Mouse (Mus musculus) MEL (cell line): ENCODE measurements around the gene Gnai2.

Experiments used
- CHD2 ChIP-seq: IDR thresholded peaks from 2 replicates; pipeline ENCODE4 v1.6.1; 2011; ENCODE audit warnings: low read length, improper control_type of control experiment
- CTCF ChIP-seq, 3 experiments: IDR thresholded peaks in 2 of 3; conservative IDR thresholded peaks in 1 of 3; 2 replicates each; pipeline ENCODE4 v1.5.1; 2011 to 2012; ENCODE audit warnings: low read length in 3 of 3, low read depth in 2 of 3, mild to moderate bottlenecking in 2 of 3, improper control_type of control experiment in 1 of 3, inconsistent platforms in 1 of 3, mixed read lengths in 1 of 3, moderate library complexity in 1 of 3; ENCODE audit not compliant: control insufficient read depth in 1 of 3, insufficient read depth in 1 of 3, poor library complexity in 1 of 3, severe bottlenecking in 1 of 3
- EP300 ChIP-seq, 2 experiments: IDR thresholded peaks; 2 replicates each; pipeline ENCODE4 v1.6.1; 2011; ENCODE audit warnings: improper control_type of control experiment in 2 of 2, low read length in 2 of 2, low read depth in 1 of 2, mild to moderate bottlenecking in 1 of 2
- ETS1 ChIP-seq: IDR thresholded peaks from 2 replicates; pipeline ENCODE4 v1.6.1; 2012; ENCODE audit warnings: low read depth, mild to moderate bottlenecking, inconsistent platforms, low read length, improper control_type of control experiment, moderate library complexity
- MAZ ChIP-seq: IDR thresholded peaks from 2 replicates; pipeline ENCODE4 v1.6.1; 2012; ENCODE audit warnings: low read depth, mild to moderate bottlenecking, inconsistent platforms, low read length, improper control_type of control experiment
- POLR2A ChIP-seq, 2 experiments: IDR thresholded peaks; 2 replicates each; pipeline ENCODE4 v1.6.1; 2011 to 2012; ENCODE audit warnings: low read length in 2 of 2, mild to moderate bottlenecking in 2 of 2, control low read depth in 1 of 2, improper control_type of control experiment in 1 of 2, low read depth in 1 of 2, moderate library complexity in 1 of 2; ENCODE audit not compliant: control insufficient read depth in 1 of 2, insufficient read depth in 1 of 2, poor library complexity in 1 of 2
- RCOR1 ChIP-seq: IDR thresholded peaks from 2 replicates; pipeline ENCODE4 v1.6.1; 2012; ENCODE audit warnings: low read depth, mild to moderate bottlenecking, inconsistent platforms, low read length, improper control_type of control experiment
- USF1 ChIP-seq: IDR thresholded peaks from 2 replicates; pipeline ENCODE4 v1.6.1; 2014; ENCODE audit warnings: low read depth, mild to moderate bottlenecking, inconsistent platforms, low read length, improper control_type of control experiment, moderate library complexity
- ZC3H11A ChIP-seq: IDR thresholded peaks from 2 replicates; pipeline ENCODE4 v1.6.1; 2012; ENCODE audit warnings: low read depth, mild to moderate bottlenecking, inconsistent platforms, low read length, improper control_type of control experiment

DNA sequence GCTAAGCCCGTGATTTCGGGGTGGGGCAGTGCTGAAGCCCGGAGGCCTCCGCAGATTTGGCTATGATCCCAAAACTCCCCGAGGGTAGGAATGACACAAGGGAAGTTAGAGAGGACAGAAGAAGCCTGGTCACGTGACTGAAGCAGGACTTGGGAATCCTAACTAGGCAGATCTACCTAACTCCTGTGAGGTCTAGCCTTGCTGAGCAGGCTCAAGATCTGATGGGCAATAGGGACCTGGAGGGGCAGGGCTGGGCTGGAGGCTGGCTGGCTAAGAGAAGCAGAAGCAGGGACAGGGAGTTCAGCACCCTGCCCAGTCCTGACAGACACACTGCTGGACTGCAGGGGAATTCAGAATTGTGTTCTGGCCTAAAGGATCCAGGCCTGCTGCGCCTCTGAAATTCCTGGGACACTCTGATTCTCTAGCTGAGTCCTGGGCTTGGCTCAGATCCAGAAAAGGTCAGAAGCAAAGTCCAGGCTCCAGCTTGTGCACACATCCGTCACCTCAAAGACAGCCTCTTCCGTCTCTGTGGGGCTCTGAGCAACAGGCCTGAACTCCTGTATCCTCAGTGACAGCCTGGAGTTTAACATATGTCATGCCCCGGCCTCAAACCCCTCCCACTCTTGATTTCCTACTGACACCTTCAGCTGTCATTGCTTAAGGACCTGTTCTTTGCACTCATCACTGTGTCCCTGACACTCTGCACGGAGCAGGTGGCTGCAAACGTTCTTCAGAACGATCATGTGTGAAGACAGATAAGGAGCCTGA lies 16.2 kb downstream of the Gnai2 start:
- TF ChIP-seq USF1 (no peak), CTCF (IDR thresholded peaks at IDR 0.05 in 2 of 3, conservative IDR thresholded peaks at IDR 0.05 in 1 of 3; ENCODE audit: control insufficient read depth in 1 of 3, insufficient read depth in 1 of 3, low read depth in 2 of 3, low read length in 3 of 3, poor library complexity in 1 of 3, severe bottlenecking in 1 of 3) (no peak), POLR2A (IDR thresholded peaks at IDR 0.05; ENCODE audit: control insufficient read depth in 1 of 2, insufficient read depth in 1 of 2, low read depth in 1 of 2, low read length in 2 of 2, poor library complexity in 1 of 2) (no peak), EP300 (IDR thresholded peaks at IDR 0.05; ENCODE audit: low read depth in 1 of 2, low read length in 2 of 2) (no peak), ZC3H11A (no peak), MAZ (no peak), ETS1 (no peak), RCOR1 (no peak), CHD2 (no peak)
